Mouse (Mus musculus) kidney, embryonic 16.5 days (tissue): Measurements from ENCODE around the gene Ttbk2. TPM values are rescaled to one million over a fixed set of nuclear protein-coding genes. Genes with fewer than 3 reads are reported as not detected.

Source experiments
- ATAC-seq: fragments of 200-750 bp; cut with Nextera tagmentation; 2 replicates; pipeline ENCODE4 v1.8.0; 2017; ENCODE audit warnings: moderate TSS enrichment; ENCODE audit not compliant: low FRiP score, low TSS enrichment
- H3K27ac ChIP-seq: fragments of 300-500 bp; sonication (generic); 2 replicates; pipeline ENCODE4 v1.5.1; 2014; ENCODE audit warnings: low read length
- H3K27me3 ChIP-seq: fragments of 300-500 bp; sonication (generic); 2 replicates; pipeline ENCODE4 v1.6.1; 2014; ENCODE audit warnings: low read length, control low read depth, mixed read lengths; ENCODE audit not compliant: insufficient read depth
- H3K36me3 ChIP-seq: fragments of 300-500 bp; sonication (generic); 2 replicates; pipeline ENCODE4 v1.6.1; 2014; ENCODE audit warnings: low read length, control low read depth, mixed read lengths; ENCODE audit not compliant: insufficient read depth
- H3K4me1 ChIP-seq: fragments of 300-500 bp; sonication (generic); 2 replicates; pipeline ENCODE4 v1.6.1; 2014; ENCODE audit warnings: low read length, control low read depth, mixed read lengths; ENCODE audit not compliant: insufficient read depth
- H3K4me2 ChIP-seq: fragments of 300-500 bp; sonication (generic); replicated peaks from 2 replicates; pipeline ENCODE4 v1.6.1; 2014; ENCODE audit warnings: low read depth, low read length
- H3K4me3 ChIP-seq: fragments of 300-500 bp; sonication (generic); 2 replicates; pipeline ENCODE4 v1.5.1; 2014; ENCODE audit warnings: mild to moderate bottlenecking, low read length
- H3K9ac ChIP-seq: fragments of 300-500 bp; sonication (generic); replicated peaks from 2 replicates; pipeline ENCODE4 v1.6.1; 2014; ENCODE audit warnings: low read length
- H3K9me3 ChIP-seq: fragments of 300-500 bp; sonication (generic); 2 replicates; pipeline ENCODE4 v1.6.1; 2016; ENCODE audit warnings: low read length, control low read depth
- WGBS: fragments of 180-500 bp; shearing (Covaris S2); extraction: QIAGEN DNeasy Blood & Tissue Kit; methylation state at CpG from one replicate; pipeline ENCODE4 v1.1.7; 2014; 5-methylcytosine and 5-hydroxymethylcytosine counted together
- polyA plus RNA-seq: library from polyadenylated mRNA; unstranded; fragments of >200 nt; fragmentation: Nextera tagmentation; extraction: Ambion mirVana; gene quantifications from 2 replicates; pipeline ENCODE4 v1.2.1, GENCODE M21; 2015

Gene Ttbk2
- polyA plus RNA-seq, 1 experiment from 2014 or later: 2.9 TPM

DNA sequence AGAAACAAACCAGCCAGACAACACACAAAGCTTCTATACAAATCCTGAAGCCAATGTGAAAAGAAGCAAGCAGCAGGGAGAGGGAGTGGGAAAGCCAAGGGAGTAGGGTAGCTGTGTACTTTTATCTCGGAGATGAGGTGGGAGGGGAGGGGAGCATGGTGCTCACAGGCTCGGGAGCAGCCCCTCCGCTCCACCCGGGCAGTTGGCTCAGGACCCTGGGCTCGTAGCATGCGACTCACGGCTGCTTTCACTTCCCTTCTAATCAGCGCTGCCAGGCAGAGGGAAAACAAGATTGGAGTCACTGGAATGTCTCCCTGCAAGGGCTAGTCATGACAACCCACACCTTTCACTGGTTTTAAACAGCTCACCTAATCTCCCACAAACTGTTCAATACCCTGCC is 127.9 kb downstream of the Ttbk2 start:
- H3K4me3 ChIP-seq: no peak overlapping the region

GRCm38 (mm10) chr2:120721911-120722310 is 128.5 kb downstream of the Ttbk2 start:
- H3K36me3 ChIP-seq: peaks cover 89% of the 10 kb centered on the region
- no peaks in the 10 kb centered on the region for H3K27me3 ChIP-seq
- no peaks in the 10 kb centered on the region for H3K4me1 ChIP-seq
- ATAC-seq: no peak
- no peak overlapping the region for H3K9ac ChIP-seq
- no peak overlapping the region for H3K4me2 ChIP-seq
- H3K27ac ChIP-seq: no peak overlapping the region
- 95% methylated on average over 2 of the region's 2 CpGs for WGBS
- no peaks in the 10 kb centered on the region for H3K9me3 ChIP-seq
- H3K4me3 ChIP-seq: no peak overlapping the region

More for the DNA sequence above, 127.9 kb downstream of the Ttbk2 start:
- ATAC-seq: no peak
- no peak overlapping the region for H3K9ac ChIP-seq
- H3K27ac ChIP-seq: no peak overlapping the region
- no peaks in the 10 kb centered on the region for H3K4me1 ChIP-seq
- 86% methylated on average over 8 of the region's 8 CpGs for WGBS
- H3K4me2 ChIP-seq: no peak overlapping the region
- no peaks in the 10 kb centered on the region for H3K9me3 ChIP-seq
- no peaks in the 10 kb centered on the region for H3K27me3 ChIP-seq
- H3K36me3 ChIP-seq: peaks cover 89% of the 10 kb centered on the region

- peaks cover 86% of the 10 kb centered on the region for H3K36me3 ChIP-seq
- 91% methylated on average over 6 of the region's 6 CpGs for WGBS
- no peaks in the 10 kb centered on the region for H3K4me1 ChIP-seq
- H3K9ac ChIP-seq: no peak overlapping the region
- no peaks in the 10 kb centered on the region for H3K9me3 ChIP-seq
- no peaks in the 10 kb centered on the region for H3K27me3 ChIP-seq
- ATAC-seq: no peak
- H3K4me3 ChIP-seq: no peak overlapping the region
- no peak overlapping the region for H3K4me2 ChIP-seq
- H3K27ac ChIP-seq: no peak overlapping the region
Measured at GRCm38 (mm10) chr2:120720821-120721220, 129.6 kb downstream of the Ttbk2 start.

DNA sequence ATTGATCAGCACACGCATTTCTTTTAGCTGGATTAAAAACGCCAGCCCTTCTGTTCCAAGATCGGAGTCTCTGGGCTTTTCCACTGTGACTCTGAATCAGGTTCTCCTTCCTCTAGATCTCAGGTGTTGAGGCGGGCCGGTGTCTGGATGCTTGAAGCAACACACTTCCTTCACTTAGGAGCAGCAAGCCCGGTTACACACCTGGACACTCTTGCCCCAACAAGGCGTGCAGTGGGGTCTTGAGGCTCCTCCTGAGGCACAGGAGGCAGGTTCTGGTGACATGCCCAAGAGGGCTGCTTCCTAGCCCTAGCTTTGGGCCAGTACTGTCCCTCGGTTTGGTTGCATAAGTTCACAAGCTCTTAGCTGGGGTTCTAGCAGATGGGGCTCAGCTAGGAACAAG is 131.9 kb downstream of the Ttbk2 start:
- Histone ChIP-seq H3K36me3 (peaks cover 81% of the 10 kb centered on the region), H3K9me3 (no peaks in the 10 kb centered on the region), H3K27ac (no peak overlapping the region), H3K27me3 (no peaks in the 10 kb centered on the region), H3K4me2 (no peak overlapping the region), H3K4me1 (no peaks in the 10 kb centered on the region), H3K4me3 (no peak overlapping the region), H3K9ac (no peak overlapping the region)
- no peak for ATAC-seq
- WGBS: 92% methylated on average over 8 of the region's 8 CpGs

GRCm38 (mm10) chr2:120713441-120713840 is 137.0 kb downstream of the Ttbk2 start:
- Histone ChIP-seq H3K9ac (no peak overlapping the region), H3K27me3 (no peaks in the 10 kb centered on the region), H3K4me1 (no peaks in the 10 kb centered on the region), H3K36me3 (peaks cover 50% of the 10 kb centered on the region), H3K9me3 (no peaks in the 10 kb centered on the region), H3K4me2 (no peak overlapping the region), H3K4me3 (no peak overlapping the region), H3K27ac (no peak overlapping the region)
- 97% methylated on average over 3 of the region's 3 CpGs for WGBS
- ATAC-seq: no peak

DNA sequence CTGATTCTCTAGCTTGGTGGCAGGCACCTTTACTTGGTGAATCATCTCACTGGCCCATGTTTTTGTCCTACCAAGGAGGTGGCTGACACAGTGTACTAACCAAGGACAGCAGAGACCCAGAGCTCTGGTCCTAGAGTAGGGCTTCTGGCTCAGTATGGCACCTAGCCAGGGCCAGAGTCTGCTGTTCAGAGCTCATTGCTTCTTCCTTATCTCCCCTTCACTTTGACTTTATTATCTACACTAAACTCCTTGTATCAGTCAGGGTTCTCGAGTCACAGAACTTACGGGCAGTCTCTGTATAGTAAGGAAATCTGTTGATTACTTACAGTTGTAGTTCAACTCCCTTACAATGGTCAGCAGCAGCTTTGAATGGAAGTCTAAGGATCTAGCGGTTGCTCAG is 139.5 kb downstream of the Ttbk2 start:
- ATAC-seq: no peak
- Histone ChIP-seq H3K4me3 (no peak overlapping the region), H3K9ac (no peak overlapping the region), H3K27me3 (no peaks in the 10 kb centered on the region), H3K4me1 (no peaks in the 10 kb centered on the region), H3K27ac (no peak overlapping the region), H3K4me2 (no peak overlapping the region), H3K9me3 (no peaks in the 10 kb centered on the region), H3K36me3 (peaks cover 32% of the 10 kb centered on the region)
- 91% methylated on average over 3 of the region's 3 CpGs for WGBS

- no peak overlapping the region for H3K4me2 ChIP-seq
- H3K27me3 ChIP-seq: no peaks in the 10 kb centered on the region
- no peak for ATAC-seq
- H3K4me3 ChIP-seq: no peak overlapping the region
- H3K4me1 ChIP-seq: no peaks in the 10 kb centered on the region
- 89% methylated on average over 3 of the region's 3 CpGs for whole genome bisulfite sequencing
- H3K9ac ChIP-seq: no peak overlapping the region
- no peaks in the 10 kb centered on the region for H3K9me3 ChIP-seq
- no peak overlapping the region for H3K27ac ChIP-seq
- H3K36me3 ChIP-seq: peaks cover 30% of the 10 kb centered on the region
Measured at GRCm38 (mm10) chr2:120710154-120710553, 140.2 kb downstream of the Ttbk2 start.

DNA sequence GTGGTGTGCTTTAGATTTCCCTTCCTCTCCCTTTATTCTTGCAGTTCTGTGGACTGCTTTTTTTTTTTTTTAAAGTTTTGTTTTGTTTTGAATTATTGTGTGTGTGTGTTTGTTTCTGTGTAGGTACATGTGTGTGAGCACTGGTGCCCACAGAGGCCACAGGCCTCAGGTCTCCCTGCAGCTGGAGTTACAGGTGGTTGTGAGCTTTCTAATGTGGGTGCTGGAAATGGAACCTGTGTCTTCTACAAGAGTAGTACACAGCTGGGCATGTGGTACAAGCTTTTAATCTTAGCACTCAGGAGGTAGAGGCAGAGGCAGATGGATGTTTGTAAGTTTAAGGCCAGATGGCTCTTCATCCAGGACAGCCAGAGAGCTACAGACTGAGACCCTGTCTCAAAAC is 143.4 kb downstream of the Ttbk2 start:
- Histone ChIP-seq H3K4me1 (no peaks in the 10 kb centered on the region), H3K27ac (no peak overlapping the region), H3K36me3 (peaks cover 5% of the 10 kb centered on the region; the same call in 1 of the 2 replicates), H3K4me2 (no peak overlapping the region), H3K9ac (no peak overlapping the region), H3K4me3 (no peak overlapping the region), H3K27me3 (no peaks in the 10 kb centered on the region), H3K9me3 (no peaks in the 10 kb centered on the region)
- ATAC-seq: no peak

GRCm38 (mm10) chr2:120702675-120703074 is 147.7 kb downstream of the Ttbk2 start:
- Histone ChIP-seq H3K9me3 (no peaks in the 10 kb centered on the region), H3K4me3 (no peak overlapping the region), H3K27ac (no peak overlapping the region), H3K4me2 (no peak overlapping the region), H3K36me3 (peaks cover 5% of the 10 kb centered on the region; the same call in 1 of the 2 replicates), H3K4me1 (no peaks in the 10 kb centered on the region), H3K9ac (no peak overlapping the region), H3K27me3 (no peaks in the 10 kb centered on the region)
- ATAC-seq: no peak
- WGBS: 85% methylated on average over 5 of the region's 5 CpGs

GRCm38 (mm10) chr2:120700379-120700885 is 150.0 kb downstream of the Ttbk2 start:
- Histone ChIP-seq H3K9me3 (no peaks in the 10 kb centered on the region), H3K27ac (no peak overlapping the region), H3K36me3 (peaks cover 7% of the 10 kb centered on the region; the same call in 1 of the 2 replicates), H3K4me1 (no peaks in the 10 kb centered on the region), H3K9ac (no peak overlapping the region), H3K4me3 (no peak overlapping the region), H3K4me2 (no peak overlapping the region), H3K27me3 (no peaks in the 10 kb centered on the region)
- 81% methylated on average over 3 of the region's 3 CpGs for WGBS
- no peak for ATAC-seq
